ENCODE assay signal across 12 mouse cellular contexts in genomic region chr12:108646234-108646633, GRCm38 (mm10).
"Had no signal": no experiment of that assay in that cellular context is flagged by ENCODE, and none has a peak within 500 bp of the region (broad histone marks: within the 10 kb centered on the region; RNA-seq: fewer than 3 reads in every experiment).

No protein-coding gene starts in this region.

- H3K9me3 ChIP-seq: limb, embryonic 15.5 days; liver, embryonic 12.5 days; lung, embryonic 15.5 days; midbrain, embryonic 12.5 days; neural tube, embryonic 12.5 days; stomach, embryonic 15.5 days had no signal

- ATAC-seq: intestine, embryonic 16.5 days; liver, embryonic 12.5 days had no signal

- H3K4me2 ChIP-seq: limb, embryonic 15.5 days; liver, embryonic 12.5 days; lung, embryonic 15.5 days; midbrain, embryonic 12.5 days; neural tube, embryonic 12.5 days; stomach, embryonic 15.5 days had no signal

- H3K4me3 ChIP-seq: limb, embryonic 15.5 days; liver, embryonic 12.5 days; lung, embryonic 15.5 days; midbrain, embryonic 12.5 days; neural tube, embryonic 12.5 days; stomach, embryonic 15.5 days had no signal

- H3K27me3 ChIP-seq: limb, embryonic 15.5 days; liver, embryonic 12.5 days; lung, embryonic 15.5 days; midbrain, embryonic 12.5 days; neural tube, embryonic 12.5 days; stomach, embryonic 15.5 days had no signal

- H3K9ac ChIP-seq: limb, embryonic 15.5 days; liver, embryonic 12.5 days; lung, embryonic 15.5 days; midbrain, embryonic 12.5 days; neural tube, embryonic 12.5 days; stomach, embryonic 15.5 days had no signal

- H3K27ac ChIP-seq: limb, embryonic 15.5 days; liver, embryonic 12.5 days; lung, embryonic 15.5 days; midbrain, embryonic 12.5 days; neural tube, embryonic 12.5 days; stomach, embryonic 15.5 days had no signal

- DNase-seq: kidney, adult 8-10 months; kidney, postnatal 25 days; layer of hippocampus, adult 9-11 months; layer of hippocampus, postnatal 36 days; lung, postnatal 14 days had no signal

- H3K4me1 ChIP-seq: liver, embryonic 12.5 days; lung, embryonic 15.5 days; midbrain, embryonic 12.5 days; neural tube, embryonic 12.5 days; stomach, embryonic 15.5 days had no signal
